Mouse (Mus musculus) stomach, postnatal 0 days (tissue): ENCODE measurements around the gene Gm5269.

Experiments used
- CTCF ChIP-seq: IDR thresholded peaks from 2 replicates; pipeline ENCODE4 v1.5.1; 2016; ENCODE audit warnings: antibody characterized with exemption, low read depth, mild to moderate bottlenecking, moderate library complexity
- EP300 ChIP-seq: optimal IDR thresholded peaks from 2 replicates; pipeline ENCODE3; 2016; ENCODE audit warnings: antibody characterized with exemption

DNA sequence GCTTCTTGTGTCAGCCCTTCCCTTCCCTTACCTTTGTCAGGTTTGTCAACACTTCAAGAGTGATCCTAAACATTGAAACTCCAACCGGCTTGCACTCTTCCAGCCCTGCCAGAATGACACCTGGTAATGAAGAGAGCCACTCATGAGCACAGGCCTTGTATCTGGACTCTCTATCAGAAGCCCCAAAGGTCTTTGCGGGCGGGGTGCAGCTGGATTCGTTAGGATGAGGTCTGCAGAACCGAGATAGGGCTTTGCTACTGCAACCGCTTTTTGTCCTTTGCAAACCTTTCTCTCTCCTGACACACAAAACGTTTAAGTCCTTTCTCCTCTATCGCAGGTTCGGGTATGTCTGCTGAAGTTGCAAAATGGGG, 36.3 kb upstream of the Gm5269 start, which contains the start of gene Slc40a1:
- TF ChIP-seq CTCF = no peak
- TF ChIP-seq EP300 = no peak
